Mouse (Mus musculus) cerebellum, adult 18-20 months (tissue): Measurements from ENCODE around the gene Igf2bp3.
A peak's percentile ranks its signal among the peaks of the same experiment; 100 is the strongest.

Source experiments
- DNase-seq, 2 experiments: peaks; one replicate each; pipeline ENCODE4 v3.0.0; 2021

The Igf2bp3 gene

GRCm38 (mm10) chr6:49218275-49218802, 3.6 kb upstream of the Igf2bp3 start:
- peak in 1 of 2 experiments; percentile 17 for DNase-seq

- DNase-seq = peak in 1 of 2 experiments; percentile 30
These were observed 3.0 kb upstream of the Igf2bp3 start for GRCm38 (mm10) chr6:49217581-49218274.

- DNase-seq = no peak
These were observed 2.2 kb upstream of the Igf2bp3 start for GRCm38 (mm10) chr6:49216811-49217542.

GRCm38 (mm10) chr6:49215748-49216585, 1.2 kb upstream of the Igf2bp3 start:
- DNase-seq = no peak

GRCm38 (mm10) chr6:49214086-49214927, 450 bp downstream of the Igf2bp3 start:
- DNase-seq = peak in 1 of 2 experiments; percentile 16

- peak in 1 of 2 experiments; percentile 29 for DNase-seq
These were observed 1.1 kb downstream of the Igf2bp3 start for GRCm38 (mm10) chr6:49213581-49214085.

- DNase-seq = no peak
These were observed 1.7 kb downstream of the Igf2bp3 start for GRCm38 (mm10) chr6:49212931-49213580.

GRCm38 (mm10) chr6:49212141-49212540, 2.6 kb downstream of the Igf2bp3 start:
- no peak for DNase-seq

GRCm38 (mm10) chr6:49211596-49211995, 3.2 kb downstream of the Igf2bp3 start:
- DNase-seq = no peak

- no peak for DNase-seq
These were observed 4.6 kb downstream of the Igf2bp3 start for GRCm38 (mm10) chr6:49209881-49210854.

GRCm38 (mm10) chr6:49208935-49209334, 5.8 kb downstream of the Igf2bp3 start:
- no peak for DNase-seq

- DNase-seq = no peak
These were observed 6.3 kb downstream of the Igf2bp3 start for GRCm38 (mm10) chr6:49208297-49208930.

- no peak for DNase-seq
These were observed 8.3 kb downstream of the Igf2bp3 start for GRCm38 (mm10) chr6:49206416-49206815.

GRCm38 (mm10) chr6:49195188-49195587, 19.6 kb downstream of the Igf2bp3 start:
- DNase-seq = no peak

- no peak for DNase-seq
These were observed 20.2 kb downstream of the Igf2bp3 start for GRCm38 (mm10) chr6:49194536-49194935.

GRCm38 (mm10) chr6:49189363-49189762, 25.4 kb downstream of the Igf2bp3 start:
- DNase-seq = no peak

- DNase-seq = no peak
These were observed 27.5 kb downstream of the Igf2bp3 start for GRCm38 (mm10) chr6:49187299-49187698.

- no peak for DNase-seq
These were observed 38.7 kb downstream of the Igf2bp3 start for GRCm38 (mm10) chr6:49176018-49176417.

- no peak for DNase-seq
These were observed 40.1 kb downstream of the Igf2bp3 start for GRCm38 (mm10) chr6:49174616-49175015.

- no peak for DNase-seq
These were observed 41.1 kb downstream of the Igf2bp3 start for GRCm38 (mm10) chr6:49173674-49174073.
